Mouse (Mus musculus) heart, embryonic 11.5 days (tissue): ENCODE measurements at regions not wholly inside any gene's neighbourhood (a gene's known extent, or its start where the extent isn't known, plus 50 kb on each side); places are given as distances from the start of the nearest gene placed in this dataset.

Source experiments
- ATAC-seq: fragments of 200-750 bp; cut with Nextera tagmentation; replicated peaks from 2 replicates; pipeline ENCODE4 v1.8.0; 2017; ENCODE audit warnings: moderate library complexity; ENCODE audit not compliant: insufficient number of reproducible peaks, low FRiP score, low TSS enrichment
- H3K27ac ChIP-seq: fragments of 300-500 bp; sonication (generic); 2 replicates; pipeline ENCODE4 v1.5.1; 2014; ENCODE audit warnings: mild to moderate bottlenecking, low read depth, low read length
- H3K27me3 ChIP-seq: fragments of 300-500 bp; sonication (generic); 2 replicates; pipeline ENCODE4 v1.6.1; 2014; ENCODE audit warnings: mild to moderate bottlenecking, low read length, mixed read lengths; ENCODE audit not compliant: control insufficient read depth, insufficient read depth
- H3K36me3 ChIP-seq: fragments of 300-500 bp; sonication (generic); 2 replicates; pipeline ENCODE4 v1.6.1; 2014; ENCODE audit warnings: mild to moderate bottlenecking, low read length, moderate library complexity, mixed read lengths; ENCODE audit not compliant: control insufficient read depth, insufficient read depth
- H3K4me1 ChIP-seq: fragments of 300-500 bp; sonication (generic); 2 replicates; pipeline ENCODE4 v1.6.1; 2014; ENCODE audit warnings: low read length; ENCODE audit not compliant: control insufficient read depth, insufficient read depth
- H3K4me2 ChIP-seq: fragments of 300-500 bp; sonication (generic); 2 replicates; pipeline ENCODE4 v1.6.1; 2014; ENCODE audit warnings: mild to moderate bottlenecking, moderate library complexity
- H3K4me3 ChIP-seq: fragments of 300-500 bp; sonication (generic); 2 replicates; pipeline ENCODE4 v1.5.1; 2014; ENCODE audit warnings: low read depth, low read length
- H3K9ac ChIP-seq: fragments of 300-500 bp; sonication (generic); 2 replicates; pipeline ENCODE4 v1.6.1; 2014; ENCODE audit warnings: mild to moderate bottlenecking, low read depth, low read length, moderate library complexity
- H3K9me3 ChIP-seq: fragments of 300-500 bp; sonication (generic); replicated peaks from 2 replicates; pipeline ENCODE4 v1.6.1; 2016; ENCODE audit warnings: low read length; ENCODE audit not compliant: control insufficient read depth
- WGBS: fragments of 180-500 bp; shearing (Covaris S2); extraction: QIAGEN DNeasy Blood & Tissue Kit; methylation state at CpG from one replicate; pipeline ENCODE4 v1.1.7; 2014; ENCODE audit not compliant: insufficient replicate concordance; 5-methylcytosine and 5-hydroxymethylcytosine counted together

DNA sequence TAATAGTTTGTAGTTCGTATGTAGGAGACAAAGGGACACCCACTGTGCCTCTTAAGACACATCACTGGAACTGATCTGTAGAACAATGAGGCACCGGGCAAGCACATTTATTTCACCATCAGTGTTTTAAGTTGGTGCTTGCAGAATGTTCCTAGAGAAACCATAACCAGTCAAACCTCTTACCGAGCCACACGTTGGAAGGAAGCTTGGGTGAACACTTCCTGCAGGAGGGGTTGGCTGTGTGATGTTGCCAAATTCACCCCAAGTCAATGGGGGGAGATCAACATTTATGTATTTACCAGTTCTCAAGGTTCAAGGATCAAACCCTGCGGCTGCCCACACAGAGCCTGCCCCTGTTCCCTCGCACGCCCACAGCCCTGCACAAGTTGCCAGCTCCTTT, 214.0 kb upstream of the A230072I06Rik start:
- no peak for ATAC-seq
- Histone ChIP-seq H3K27me3 (no peaks in the 10 kb centered on the region), H3K4me1 (0 out of 2 replicates have a peak, but pooled peaks cover 4% of the 10 kb centered on the region), H3K9me3 (no peaks in the 10 kb centered on the region), H3K4me3 (no peak overlapping the region), H3K36me3 (no peaks in the 10 kb centered on the region), H3K4me2 (no peak overlapping the region), H3K27ac (no peak overlapping the region), H3K9ac (no peak overlapping the region)
- 89% methylated on average over 7 of the region's 7 CpGs for WGBS

DNA sequence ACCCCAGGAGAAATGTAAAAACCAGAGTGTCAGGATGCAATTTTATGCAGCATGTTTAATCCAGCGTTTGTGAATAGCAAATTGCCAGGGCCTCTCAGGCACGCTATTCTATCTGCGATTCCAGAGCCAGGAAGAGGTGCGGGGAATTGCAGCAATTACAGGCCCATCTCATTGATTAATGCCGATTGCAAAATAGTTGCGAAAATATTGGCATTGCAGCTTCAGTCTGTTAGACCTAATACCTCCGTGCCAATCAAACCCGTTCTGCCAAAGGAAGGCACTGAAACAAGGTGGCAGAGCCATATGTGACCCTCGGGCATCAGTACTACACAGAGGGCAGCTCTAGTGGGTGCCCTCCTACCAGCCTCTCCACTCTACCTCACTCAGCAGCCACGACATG, 212.2 kb upstream of the A230072I06Rik start:
- whole genome bisulfite sequencing = 79% methylated on average over 10 of the region's 10 CpGs
- H3K27ac ChIP-seq = no peak overlapping the region
- ATAC-seq = no peak

DNA sequence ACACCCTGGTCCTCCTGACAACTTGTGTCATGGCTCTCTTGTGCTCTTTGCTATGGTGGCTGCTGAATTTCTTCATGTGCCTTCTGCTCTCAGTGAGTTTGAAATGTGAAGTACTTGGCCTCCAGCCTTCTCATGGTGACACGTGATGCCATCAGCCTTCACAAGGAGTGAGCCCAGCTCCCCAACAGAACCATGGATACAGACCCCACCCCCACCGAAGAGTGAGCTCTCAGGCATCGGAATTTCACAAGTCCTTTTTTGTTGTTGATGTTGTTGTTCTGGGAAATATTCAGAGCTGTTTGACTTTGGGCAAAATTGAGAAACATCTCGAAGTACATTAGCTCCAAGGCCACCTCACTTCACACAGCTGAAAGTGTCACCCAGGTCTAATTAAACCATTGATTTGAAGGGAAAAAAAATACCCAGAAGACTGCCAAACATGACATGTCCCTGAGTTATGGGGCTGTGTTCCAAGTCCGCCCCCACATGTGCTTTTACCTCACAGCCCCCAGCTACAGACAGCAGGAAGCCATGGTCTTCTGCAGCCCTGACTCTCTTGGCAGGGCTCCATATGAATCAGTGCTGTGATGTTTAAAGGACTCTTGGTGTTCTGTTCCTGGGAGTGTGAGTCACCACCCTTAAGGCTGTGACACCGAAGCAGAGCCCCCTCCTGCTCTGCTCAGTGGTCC, 205.2 kb upstream of the A230072I06Rik start:
- H3K9ac ChIP-seq = no peak overlapping the region
- no peaks in the 10 kb centered on the region for H3K36me3 ChIP-seq
- 56% methylated on average over 6 of the region's 6 CpGs for WGBS
- no peak overlapping the region for H3K4me2 ChIP-seq
- H3K4me3 ChIP-seq = no peak overlapping the region
- no peaks in the 10 kb centered on the region for H3K27me3 ChIP-seq
- no peak for ATAC-seq
- H3K27ac ChIP-seq = no peak overlapping the region
- H3K9me3 ChIP-seq = no peaks in the 10 kb centered on the region
- H3K4me1 ChIP-seq = peaks cover 5% of the 10 kb centered on the region; the same call in 1 of the 2 replicates

More for the DNA sequence above, 212.2 kb upstream of the A230072I06Rik start:
- H3K4me1 ChIP-seq = 0 out of 2 replicates have a peak, but pooled peaks cover 4% of the 10 kb centered on the region
- H3K36me3 ChIP-seq = no peaks in the 10 kb centered on the region
- no peak overlapping the region for H3K9ac ChIP-seq
- no peaks in the 10 kb centered on the region for H3K27me3 ChIP-seq
- no peaks in the 10 kb centered on the region for H3K9me3 ChIP-seq
- no peak overlapping the region for H3K4me3 ChIP-seq
- H3K4me2 ChIP-seq = no peak overlapping the region

DNA sequence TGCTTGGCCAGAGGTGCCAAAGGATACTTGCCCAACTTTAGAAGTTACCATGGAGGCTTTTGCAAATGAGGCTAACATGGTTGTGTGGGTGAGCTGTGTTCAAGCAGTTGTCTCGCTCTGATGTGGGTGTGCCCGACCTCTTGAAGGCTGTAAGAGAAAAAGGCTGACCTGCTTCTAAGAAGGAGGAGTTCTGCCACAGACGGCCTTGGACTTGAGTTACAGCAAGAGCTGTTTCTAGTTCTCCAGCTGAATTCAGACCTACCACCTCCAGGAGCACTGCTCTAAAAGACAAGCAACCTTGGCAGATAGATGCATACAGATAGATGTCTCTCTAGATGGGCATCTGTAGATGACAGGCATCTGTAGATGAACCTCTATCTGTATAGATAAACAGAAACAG, 202.7 kb upstream of the A230072I06Rik start:
- WGBS = 72% methylated on average over 3 of the region's 3 CpGs
- H3K4me1 ChIP-seq = peaks cover 5% of the 10 kb centered on the region; the same call in 1 of the 2 replicates
- no peaks in the 10 kb centered on the region for H3K9me3 ChIP-seq
- no peak overlapping the region for H3K27ac ChIP-seq
- H3K4me3 ChIP-seq = no peak overlapping the region
- no peaks in the 10 kb centered on the region for H3K36me3 ChIP-seq
- H3K4me2 ChIP-seq = no peak overlapping the region
- ATAC-seq = no peak
- H3K27me3 ChIP-seq = peaks cover 3% of the 10 kb centered on the region; the same call in 1 of the 2 replicates
- no peak overlapping the region for H3K9ac ChIP-seq

DNA sequence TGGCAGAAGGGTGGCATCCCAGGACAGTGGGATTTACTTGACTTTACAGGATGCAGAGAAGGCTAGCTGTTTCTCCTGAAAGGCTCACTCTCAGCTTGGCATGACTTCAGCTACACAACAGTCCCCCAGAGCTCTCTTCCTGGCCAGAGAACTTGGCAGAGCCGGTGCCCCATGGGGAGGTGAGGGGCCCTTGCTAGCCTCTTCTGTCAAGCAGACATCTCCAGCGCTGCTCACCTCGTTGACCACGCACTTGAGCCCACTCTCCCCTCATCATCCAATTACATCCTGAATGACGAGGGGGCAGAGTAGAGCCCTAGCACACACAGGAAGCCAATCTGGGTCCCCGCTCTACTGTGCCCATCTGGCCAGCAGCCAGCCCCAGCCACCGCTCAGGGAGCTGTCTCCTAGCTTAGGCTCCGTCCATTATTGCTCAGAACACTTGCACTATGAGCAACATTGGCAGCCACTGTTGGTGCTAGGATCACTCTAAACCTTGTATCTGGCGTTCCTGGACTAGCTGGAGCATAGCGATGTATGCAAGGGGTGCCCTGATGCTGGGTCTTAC, 201.7 kb upstream of the A230072I06Rik start:
- 71% methylated on average over 10 of the region's 10 CpGs for WGBS

DNA sequence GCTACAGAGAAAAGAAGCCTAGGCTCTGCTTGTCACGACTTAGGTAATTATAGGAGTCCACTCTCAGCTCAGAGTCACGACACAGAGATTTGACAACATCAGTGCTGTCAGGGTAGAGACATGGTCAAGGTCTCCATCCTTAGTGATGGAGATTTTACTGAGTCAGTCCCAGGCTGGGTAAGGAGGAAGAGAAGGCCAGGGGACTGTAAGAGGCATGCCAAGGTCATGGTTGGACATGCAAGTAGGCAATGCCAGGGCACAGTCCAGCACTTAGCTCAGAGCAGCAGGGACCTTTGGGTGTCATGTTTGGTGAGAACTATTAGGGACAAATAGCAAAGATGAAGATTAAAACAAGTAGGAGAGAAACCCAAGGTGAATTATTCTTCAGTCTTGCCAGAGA, 200.7 kb upstream of the A230072I06Rik start:
- no peaks in the 10 kb centered on the region for H3K9me3 ChIP-seq
- no peaks in the 10 kb centered on the region for H3K36me3 ChIP-seq
- ATAC-seq = no peak
- H3K9ac ChIP-seq = no peak overlapping the region
- no peak overlapping the region for H3K4me2 ChIP-seq
- H3K27me3 ChIP-seq = peaks cover 3% of the 10 kb centered on the region; the same call in 1 of the 2 replicates
- no peak overlapping the region for H3K4me3 ChIP-seq
- peaks cover 4% of the 10 kb centered on the region; the same call in 1 of the 2 replicates for H3K4me1 ChIP-seq
- WGBS = 77% methylated on average over 2 of the region's 2 CpGs
- no peak overlapping the region for H3K27ac ChIP-seq

More for the DNA sequence above, 201.7 kb upstream of the A230072I06Rik start:
- Histone ChIP-seq H3K9me3 (no peaks in the 10 kb centered on the region), H3K36me3 (no peaks in the 10 kb centered on the region), H3K27me3 (peaks cover 3% of the 10 kb centered on the region; the same call in 1 of the 2 replicates), H3K9ac (no peak overlapping the region), H3K4me3 (no peak overlapping the region), H3K27ac (no peak overlapping the region), H3K4me2 (no peak overlapping the region), H3K4me1 (peaks cover 5% of the 10 kb centered on the region; the same call in 1 of the 2 replicates)
- no peak for ATAC-seq

DNA sequence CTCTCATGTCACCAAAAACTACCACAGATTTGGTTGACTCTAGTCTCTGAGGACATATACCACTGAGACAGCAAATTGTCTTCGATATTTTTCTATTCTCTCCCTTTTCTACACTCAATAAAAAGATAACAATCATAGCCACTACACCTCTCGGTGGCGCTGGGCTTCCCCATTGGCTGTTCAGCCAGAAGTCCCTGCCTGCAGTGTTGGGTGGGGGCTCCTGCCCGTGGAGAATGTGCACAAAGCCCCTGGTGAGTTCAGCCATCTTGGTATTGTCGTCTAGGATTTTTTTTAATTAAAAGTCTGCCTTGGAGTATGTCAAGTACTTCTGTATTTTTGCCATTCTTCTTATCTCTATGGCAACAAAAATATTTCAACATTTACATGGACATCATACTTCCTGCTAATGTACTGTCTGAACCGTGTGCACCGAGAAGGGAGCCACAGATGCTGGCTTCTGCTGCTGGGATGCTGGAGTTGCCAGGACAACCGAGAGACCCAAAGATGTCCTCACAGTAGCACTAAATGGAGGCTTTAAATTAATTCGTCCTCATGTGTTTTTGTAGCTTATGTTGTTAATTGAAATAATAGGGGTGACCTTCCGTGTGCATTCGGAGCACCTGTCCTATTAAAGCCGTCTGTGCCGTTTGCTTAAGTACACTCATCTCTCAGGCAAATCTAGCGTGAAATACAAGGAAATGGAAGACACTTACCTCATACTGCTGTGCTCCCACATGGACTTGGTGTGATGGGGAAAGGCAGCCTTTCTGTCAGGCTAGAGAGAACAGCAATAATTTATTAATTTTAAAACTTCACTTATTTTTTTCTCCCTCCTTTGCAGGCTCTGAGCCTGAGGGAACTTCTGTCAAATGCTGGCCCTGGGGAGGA, 199.7 kb upstream of the A230072I06Rik start:
- Histone ChIP-seq H3K4me2 (no peak overlapping the region), H3K9ac (no peak overlapping the region), H3K27ac (no peak overlapping the region), H3K4me1 (no peaks in the 10 kb centered on the region), H3K27me3 (peaks cover 3% of the 10 kb centered on the region; the same call in 1 of the 2 replicates), H3K4me3 (no peak overlapping the region), H3K36me3 (no peaks in the 10 kb centered on the region), H3K9me3 (no peaks in the 10 kb centered on the region)
- 79% methylated on average over 14 of the region's 14 CpGs for WGBS
- no peak for ATAC-seq

DNA sequence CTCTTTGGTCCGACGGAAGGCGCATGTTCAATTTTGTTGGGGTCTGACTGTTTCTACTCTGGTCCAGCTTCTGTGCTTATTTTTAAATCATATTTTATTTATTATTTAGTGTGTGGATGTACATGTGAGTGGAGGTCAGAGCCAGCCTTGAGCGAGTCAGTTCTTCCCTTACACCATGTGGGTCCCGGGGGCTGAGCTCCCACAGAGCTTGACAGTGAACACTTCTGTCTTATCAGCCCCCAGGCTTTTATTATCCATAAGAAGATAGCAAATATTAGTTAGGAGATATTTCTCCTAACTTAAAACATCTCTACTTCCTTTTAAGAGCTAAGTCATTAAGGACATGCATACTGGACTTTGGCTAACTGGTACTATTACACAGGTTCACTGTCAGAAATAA, 197.1 kb upstream of the A230072I06Rik start:
- Histone ChIP-seq H3K27me3 (peaks cover 3% of the 10 kb centered on the region; the same call in 1 of the 2 replicates), H3K9ac (no peak overlapping the region), H3K36me3 (no peaks in the 10 kb centered on the region), H3K4me2 (no peak overlapping the region), H3K9me3 (no peaks in the 10 kb centered on the region), H3K4me3 (no peak overlapping the region), H3K27ac (no peak overlapping the region), H3K4me1 (no peaks in the 10 kb centered on the region)
- ATAC-seq = no peak
- 87% methylated on average over 5 of the region's 5 CpGs for WGBS
